Mouse (Mus musculus): ENCODE results near the gene Nr2f2. TPM values are rescaled to one million over a fixed set of nuclear protein-coding genes. Genes with fewer than 3 reads are reported as not detected.

Gene Nr2f2
- total RNA-seq (2022) = 10 to 100 TPM; 20.1 to 32.6 (median 27.2) TPM

GRCm38 (mm10) chr7:70365941-70366807 lies at the start of gene Nr2f2:
TSS of gene Nr2f2 (minus strand) at chr7:70366735.
- DNase-seq (ENCODE audit: low spot score in 2 of 2) = no peak

- no peak for DNase-seq (ENCODE audit: low spot score in 2 of 2)
Observed at GRCm38 (mm10) chr7:70414461-70414860, 47.9 kb upstream of the Nr2f2 start.

- DNase-seq (ENCODE audit: low spot score in 2 of 2) = no peak
Observed at GRCm38 (mm10) chr7:70413646-70414045, 47.1 kb upstream of the Nr2f2 start.

GRCm38 (mm10) chr7:70412900-70413299 lies 46.4 kb upstream of the Nr2f2 start:
- DNase-seq (ENCODE audit: low spot score in 2 of 2) = no peak

- no peak for DNase-seq (ENCODE audit: low spot score in 2 of 2)
Observed at GRCm38 (mm10) chr7:70410350-70410749, 43.8 kb upstream of the Nr2f2 start.

- DNase-seq (ENCODE audit: low spot score in 2 of 2) = no peak
Observed at GRCm38 (mm10) chr7:70409890-70410289, 43.4 kb upstream of the Nr2f2 start.

- no peak for DNase-seq (ENCODE audit: low spot score in 2 of 2)
Observed at GRCm38 (mm10) chr7:70408814-70409213, 42.3 kb upstream of the Nr2f2 start.

- no peak for DNase-seq (ENCODE audit: low spot score in 2 of 2)
Observed at GRCm38 (mm10) chr7:70407123-70407522, 40.6 kb upstream of the Nr2f2 start.

- no peak for DNase-seq (ENCODE audit: low spot score in 2 of 2)
Observed at GRCm38 (mm10) chr7:70406527-70406926, 40.0 kb upstream of the Nr2f2 start.

- no peak for DNase-seq (ENCODE audit: low spot score in 2 of 2)
Observed at GRCm38 (mm10) chr7:70405466-70405865, 38.9 kb upstream of the Nr2f2 start.

- no peak for DNase-seq (ENCODE audit: low spot score in 2 of 2)
Observed at GRCm38 (mm10) chr7:70382828-70383227, 16.3 kb upstream of the Nr2f2 start.

- DNase-seq (ENCODE audit: low spot score in 2 of 2) = no peak
Observed at GRCm38 (mm10) chr7:70381409-70382244, 15.1 kb upstream of the Nr2f2 start.

- DNase-seq (ENCODE audit: low spot score in 2 of 2) = no peak
Observed at GRCm38 (mm10) chr7:70380943-70381342, 14.4 kb upstream of the Nr2f2 start.

- DNase-seq (ENCODE audit: low spot score in 2 of 2) = no peak
Observed at GRCm38 (mm10) chr7:70380246-70380645, 13.7 kb upstream of the Nr2f2 start.

- DNase-seq (ENCODE audit: low spot score in 2 of 2) = no peak
Observed at GRCm38 (mm10) chr7:70370552-70371262, 4.2 kb upstream of the Nr2f2 start.

GRCm38 (mm10) chr7:70369731-70370551 lies 3.4 kb upstream of the Nr2f2 start:
- DNase-seq (ENCODE audit: low spot score in 2 of 2) = no peak

GRCm38 (mm10) chr7:70369061-70369730 lies 2.7 kb upstream of the Nr2f2 start:
- no peak for DNase-seq (ENCODE audit: low spot score in 2 of 2)

- no peak for DNase-seq (ENCODE audit: low spot score in 2 of 2)
Observed at GRCm38 (mm10) chr7:70368751-70369060, 2.2 kb upstream of the Nr2f2 start.

- no peak for DNase-seq (ENCODE audit: low spot score in 2 of 2)
Observed at GRCm38 (mm10) chr7:70368268-70368655, 1.7 kb upstream of the Nr2f2 start.

GRCm38 (mm10) chr7:70367591-70368267 lies 1.2 kb upstream of the Nr2f2 start:
- no peak for DNase-seq (ENCODE audit: low spot score in 2 of 2)
